Mouse (Mus musculus) megakaryocyte, embryonic 14.5 days (primary cell): ENCODE measurements at regions not wholly inside any gene's neighbourhood (a gene's known extent, or its start where the extent isn't known, plus 50 kb on each side); places are given as distances from the start of the nearest gene placed in this dataset.

Source experiments
- FLI1 ChIP-seq: IDR thresholded peaks from 2 replicates; pipeline ENCODE4 v1.6.1; 2012; ENCODE audit warnings: low read length, inconsistent platforms, mixed read lengths
- GATA1 ChIP-seq: IDR thresholded peaks from 3 replicates; pipeline ENCODE4 v1.6.1; 2012; ENCODE audit warnings: mixed read lengths, low read length, inconsistent platforms, borderline replicate concordance

DNA sequence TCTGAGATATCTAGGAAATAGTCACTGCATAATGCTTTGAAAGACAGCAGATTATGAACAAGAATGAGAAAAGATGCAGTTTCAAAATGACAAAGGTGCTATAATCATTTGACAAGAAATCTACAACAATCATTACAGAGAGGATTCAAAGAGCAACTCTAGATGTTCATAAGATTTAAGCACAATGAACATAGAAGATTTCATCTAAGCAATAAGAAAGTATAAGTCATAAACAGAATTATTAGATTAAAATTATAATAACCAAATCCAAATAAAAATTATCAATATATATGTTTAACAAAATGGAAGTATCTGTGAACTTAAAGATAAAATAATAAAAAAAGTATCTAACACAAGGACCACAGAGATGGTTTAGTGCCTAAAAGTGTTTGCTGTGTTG lies 783.9 kb downstream of the Stpg2 start:
- TF ChIP-seq GATA1 (no peak), FLI1 (no peak)
